In genomic region chr9:121302543-121302942, GRCm38 (mm10) we compare ENCODE assay signal across 10 mouse cellular contexts. TPM values are rescaled to one million over a fixed set of nuclear protein-coding genes. Genes with fewer than 3 reads are reported as not detected.
A peak's percentile ranks its signal among the peaks of the same experiment; 100 is the strongest.
DNase-seq lines count a peak whose midpoint lies in the region; ATAC-seq and TF ChIP-seq lines count a peak whose summit lies in the region.
"Had no signal": no experiment of that assay in that cellular context is flagged by ENCODE, and none has a peak within 500 bp of the region (broad histone marks: within the 10 kb centered on the region; RNA-seq: fewer than 3 reads in every experiment).

No protein-coding gene starts in this region.

- H3K27ac ChIP-seq in heart, adult 2 months, result peak overlapping the region; percentile 98; the same call in 1 of the 2 replicates
- H3K27ac ChIP-seq in midbrain, embryonic 10.5 days (replicated peaks), result peak overlapping the region; percentile 81
- H3K27ac ChIP-seq in midbrain, embryonic 11.5 days (ENCODE audit: low read depth, low read length), result no peak overlapping the region
- H3K27ac ChIP-seq in stomach, postnatal 0 days (replicated peaks), result no peak overlapping the region
- H3K27ac ChIP-seq: stomach, embryonic 15.5 days had no signal

- peak; percentile 65 for TF ChIP-seq CTCF in heart, adult 2 months (IDR thresholded peaks at IDR 0.05)
- peak; percentile 54 for TF ChIP-seq CTCF in stomach, postnatal 0 days (IDR thresholded peaks at IDR 0.05; ENCODE audit: low read depth)

- no peak for TF ChIP-seq EP300 in heart, adult 2 months (IDR thresholded peaks at IDR 0.05; ENCODE audit: insufficient read depth, low read depth, low read length)
- TF ChIP-seq EP300 in stomach, postnatal 0 days (optimal IDR thresholded peaks at IDR 0.05), result no peak

- WGBS in heart, adult 2 months, result 85% methylated on average over 7 of the region's 8 CpGs
- 88% methylated on average over 7 of the region's 8 CpGs for WGBS in midbrain, embryonic 10.5 days
- 88% methylated on average over 7 of the region's 8 CpGs for WGBS in midbrain, embryonic 11.5 days
- WGBS in stomach, postnatal 0 days, result 81% methylated on average over 7 of the region's 8 CpGs

- no peak overlapping the region for H3K4me2 ChIP-seq in midbrain, embryonic 11.5 days
- no peak overlapping the region for H3K4me2 ChIP-seq in stomach, postnatal 0 days (replicated peaks; ENCODE audit: low read depth)
- H3K4me2 ChIP-seq: heart, embryonic 12.5 days; stomach, embryonic 15.5 days had no signal

- no peak overlapping the region for H3K4me3 ChIP-seq in heart, adult 2 months
- no peak overlapping the region for H3K4me3 ChIP-seq in midbrain, embryonic 10.5 days
- H3K4me3 ChIP-seq in midbrain, embryonic 11.5 days (ENCODE audit: low read depth, low read length), result no peak overlapping the region
- no peak overlapping the region for H3K4me3 ChIP-seq in stomach, postnatal 0 days (ENCODE audit: low read depth, low read length)
- H3K4me3 ChIP-seq: erythroblast, embryonic 14.5 days; heart, embryonic 12.5 days; stomach, embryonic 15.5 days had no signal

- H3K9ac ChIP-seq in heart, adult 2 months (ENCODE audit: low read depth, low read length), result no peak overlapping the region
- no peak overlapping the region for H3K9ac ChIP-seq in midbrain, embryonic 11.5 days (ENCODE audit: low read length)
- H3K9ac ChIP-seq in stomach, postnatal 0 days (ENCODE audit: low read length), result no peak overlapping the region
- H3K9ac ChIP-seq: heart, embryonic 12.5 days; stomach, embryonic 15.5 days had no signal

- peaks cover 10% of the 10 kb centered on the region for H3K79me2 ChIP-seq in heart, adult 2 months (replicated peaks; ENCODE audit: control insufficient read depth, insufficient read depth, low read length)

- peaks cover 18% of the 10 kb centered on the region for H3K36me3 ChIP-seq in heart, adult 2 months (ENCODE audit: control insufficient read depth, insufficient read depth, low read length)
- H3K36me3 ChIP-seq in midbrain, embryonic 10.5 days, result peaks cover 17% of the 10 kb centered on the region
- no peaks in the 10 kb centered on the region for H3K36me3 ChIP-seq in midbrain, embryonic 11.5 days (ENCODE audit: control insufficient read depth, insufficient read depth, low read length)
- H3K36me3 ChIP-seq in stomach, postnatal 0 days (ENCODE audit: control insufficient read depth, insufficient read depth, low read length), result peaks cover 2% of the 10 kb centered on the region; the same call in 1 of the 2 replicates
- H3K36me3 ChIP-seq: heart, embryonic 12.5 days; stomach, embryonic 15.5 days had no signal

- peaks cover 53% of the 10 kb centered on the region for H3K4me1 ChIP-seq in heart, adult 2 months (ENCODE audit: control insufficient read depth, insufficient read depth, low read length)
- H3K4me1 ChIP-seq in midbrain, embryonic 10.5 days, result peaks cover 94% of the 10 kb centered on the region
- peaks cover 51% of the 10 kb centered on the region for H3K4me1 ChIP-seq in midbrain, embryonic 11.5 days (ENCODE audit: control insufficient read depth, insufficient read depth, low read length)
- H3K4me1 ChIP-seq in stomach, postnatal 0 days (replicated peaks; ENCODE audit: control insufficient read depth, insufficient read depth), result peaks cover 10% of the 10 kb centered on the region

- no peak for TF ChIP-seq POLR2A in heart, adult 2 months (IDR thresholded peaks at IDR 0.05; ENCODE audit: insufficient read depth, low read depth, low read length)

- intact Hi-C loops in heart, adult 2 months (cut with DNase I), result no loop called here
- intact Hi-C loops in heart, postnatal 14 days (cut with DNase I), result no loop called here

- DNase-seq in heart, adult 2 months, result no peak
- no peak for DNase-seq in heart, postnatal 14 days
- DNase-seq in midbrain, embryonic 10.5 days (ENCODE audit: low spot score), result no peak
- DNase-seq in midbrain, embryonic 11.5 days (ENCODE audit: low spot score, missing footprints), result no peak
- peak; percentile 72 for DNase-seq in R1 (ENCODE audit: low read depth, low spot score)
- no peak for DNase-seq in stomach, postnatal 0 days (ENCODE audit: low spot score)
- DNase-seq in right cerebral cortex, adult 18-20 months, result no peak

- H3K27me3 ChIP-seq in heart, adult 2 months (ENCODE audit: control insufficient read depth, insufficient read depth, low read length), result no peaks in the 10 kb centered on the region
- H3K27me3 ChIP-seq in midbrain, embryonic 10.5 days (ENCODE audit: low read depth, poor library complexity, severe bottlenecking), result no peaks in the 10 kb centered on the region
- H3K27me3 ChIP-seq in midbrain, embryonic 11.5 days (ENCODE audit: control insufficient read depth, insufficient read depth, low read length), result no peaks in the 10 kb centered on the region
- H3K27me3 ChIP-seq in stomach, postnatal 0 days (ENCODE audit: control insufficient read depth, insufficient read depth, low read length), result no peaks in the 10 kb centered on the region
- H3K27me3 ChIP-seq: heart, embryonic 12.5 days; stomach, embryonic 15.5 days had no signal

- no peak for ATAC-seq in midbrain, embryonic 11.5 days (ENCODE audit: low FRiP score)
- no peak for ATAC-seq in stomach, postnatal 0 days (ENCODE audit: low FRiP score, low TSS enrichment)

- H3K9me3 ChIP-seq in midbrain, embryonic 10.5 days (replicated peaks), result no peaks in the 10 kb centered on the region
- no peaks in the 10 kb centered on the region for H3K9me3 ChIP-seq in midbrain, embryonic 11.5 days (ENCODE audit: control insufficient read depth, low read length)
- no peaks in the 10 kb centered on the region for H3K9me3 ChIP-seq in stomach, postnatal 0 days (ENCODE audit: control insufficient read depth, low read length)
- H3K9me3 ChIP-seq: heart, embryonic 12.5 days; stomach, embryonic 15.5 days had no signal

RNA-seq across cellular contexts. Expression of gene Trak1, which starts 5.2 kb away (rescaled TPM):
- total RNA-seq in heart, adult 2 months (2021), result 100 to 1,000 TPM; 276 to 302 TPM
- polyA plus RNA-seq in heart, adult 2 months (2012; rRNA removed), result 170 and 204 TPM in 2 replicates
- total RNA-seq in heart, postnatal 14 days (2021), result 100 to 1,000 TPM; 323 to 335 TPM
- polyA plus RNA-seq in midbrain, embryonic 10.5 days (2016; fragmentation: Nextera tagmentation; extraction: Ambion mirVana), result 26.5 and 29.7 TPM in 2 replicates
- polyA plus RNA-seq in midbrain, embryonic 11.5 days (2014; fragmentation: Nextera tagmentation; extraction: Ambion mirVana), result 19.2 and 20.5 TPM in 2 replicates
- polyA plus RNA-seq in stomach, postnatal 0 days (2015; fragmentation: Nextera tagmentation; extraction: Ambion mirVana), result 24.0 and 27.7 TPM in 2 replicates

RNA-seq across cellular contexts. Expression of gene Ulk4, which starts 25.5 kb away (rescaled TPM):
- under 1 TPM; 0.18 to 0.30 TPM for total RNA-seq in heart, adult 2 months (2021)
- polyA plus RNA-seq in heart, adult 2 months (2012; rRNA removed), result 0.47 and 2.3 TPM in 2 replicates
- 1 to 10 TPM in 1 of 2 experiments, under 1 TPM in 1; 0.49 to 1.0 TPM for total RNA-seq in heart, postnatal 14 days (2021)
- polyA plus RNA-seq in midbrain, embryonic 10.5 days (2016; fragmentation: Nextera tagmentation; extraction: Ambion mirVana), result 147 and 155 TPM in 2 replicates
- polyA plus RNA-seq in midbrain, embryonic 11.5 days (2014; fragmentation: Nextera tagmentation; extraction: Ambion mirVana), result 210 and 216 TPM in 2 replicates
- polyA plus RNA-seq in stomach, postnatal 0 days (2015; fragmentation: Nextera tagmentation; extraction: Ambion mirVana), result 69.3 and 73.3 TPM in 2 replicates

Comparison
In these comparisons a context has a peak if more than half of its experiments do, and no peak if none do; other contexts are left out.
1. H3K27ac ChIP-seq: peak in heart, adult 2 months (single experiment) and midbrain, embryonic 10.5 days (single experiment); none in midbrain, embryonic 11.5 days (single experiment) and stomach, postnatal 0 days (single experiment).
2. RNA of gene Ulk4, which starts 25.5 kb away (polyA plus RNA-seq): 210 to 216 TPM in midbrain, embryonic 11.5 days, 147 to 155 TPM in midbrain, embryonic 10.5 days and 69.3 to 73.3 TPM in stomach, postnatal 0 days; 0.47 to 2.3 TPM in heart, adult 2 months; every median in the first group is over 10 times any median in the second.